9 mouse cellular contexts compared by ENCODE assay signal in genomic region chr2:35273536-35273935, GRCm38 (mm10). TPM values are rescaled to one million over a fixed set of nuclear protein-coding genes. Genes with fewer than 3 reads are reported as not detected.
DNase-seq lines count a peak whose midpoint lies in the region; ATAC-seq lines count a peak whose summit lies in the region.
"Had no signal": no experiment of that assay in that cellular context is flagged by ENCODE, and none has a peak within 500 bp of the region (broad histone marks: within the 10 kb centered on the region; RNA-seq: fewer than 3 reads in every experiment).

No protein-coding gene starts in this region.

- H3K4me3 ChIP-seq in heart, embryonic 11.5 days (ENCODE audit: low read depth, low read length), result no peak overlapping the region
- no peak overlapping the region for H3K4me3 ChIP-seq in neural tube, embryonic 13.5 days
- H3K4me3 ChIP-seq: erythroblast, embryonic 14.5 days had no signal

- WGBS in heart, embryonic 11.5 days (ENCODE audit: insufficient replicate concordance), result 22% methylated on average over 2 of the region's 2 CpGs
- 39% methylated on average over 2 of the region's 2 CpGs for WGBS in neural tube, embryonic 13.5 days

- DNase-seq in heart, adult 11 months, result peak; percentile 99
- DNase-seq in brain, adult 2 months (ENCODE audit: low read depth, low spot score), result peak; percentile 90
- peak; percentile 73 for DNase-seq in heart, adult 8-10 months (ENCODE audit: low spot score)
- peak; percentile 68 for DNase-seq in kidney, postnatal 10 days
- DNase-seq in B cell, adult 2 months, result no peak
- DNase-seq in spleen, postnatal 4 days (ENCODE audit: low spot score in 2 of 2), result no peak

- no peak for ATAC-seq in heart, embryonic 11.5 days (replicated peaks; ENCODE audit: insufficient number of reproducible peaks, low FRiP score, low TSS enrichment)
- ATAC-seq in neural tube, embryonic 13.5 days (ENCODE audit: low read depth), result no peak

- peaks cover 41% of the 10 kb centered on the region for H3K4me1 ChIP-seq in heart, embryonic 11.5 days (ENCODE audit: control insufficient read depth, insufficient read depth, low read length)
- H3K4me1 ChIP-seq in neural tube, embryonic 13.5 days (replicated peaks), result peaks cover 24% of the 10 kb centered on the region

- no peaks in the 10 kb centered on the region for H3K36me3 ChIP-seq in heart, embryonic 11.5 days (ENCODE audit: control insufficient read depth, insufficient read depth, low read length)
- no peaks in the 10 kb centered on the region for H3K36me3 ChIP-seq in neural tube, embryonic 13.5 days

- no peaks in the 10 kb centered on the region for H3K27me3 ChIP-seq in heart, embryonic 11.5 days (ENCODE audit: control insufficient read depth, insufficient read depth, low read length)
- no peaks in the 10 kb centered on the region for H3K27me3 ChIP-seq in neural tube, embryonic 13.5 days

- no peak overlapping the region for H3K9ac ChIP-seq in heart, embryonic 11.5 days (ENCODE audit: low read depth, low read length)
- no peak overlapping the region for H3K9ac ChIP-seq in neural tube, embryonic 13.5 days

- no peak overlapping the region for H3K4me2 ChIP-seq in heart, embryonic 11.5 days
- H3K4me2 ChIP-seq in neural tube, embryonic 13.5 days, result no peak overlapping the region

- no peaks in the 10 kb centered on the region for H3K9me3 ChIP-seq in heart, embryonic 11.5 days (replicated peaks; ENCODE audit: control insufficient read depth, low read length)
- H3K9me3 ChIP-seq in neural tube, embryonic 13.5 days, result no peaks in the 10 kb centered on the region

- H3K27ac ChIP-seq in heart, embryonic 11.5 days (ENCODE audit: low read depth, low read length), result no peak overlapping the region
- peak overlapping the region; percentile 23; the same call in 1 of the 2 replicates for H3K27ac ChIP-seq in neural tube, embryonic 13.5 days (replicated peaks)

RNA-seq across cellular contexts. Expression of gene Gsn, which starts 17.4 kb away (rescaled TPM):
- 116 and 132 TPM in 2 replicates for polyA plus RNA-seq in heart, embryonic 11.5 days (2014; fragmentation: Nextera tagmentation; extraction: Ambion mirVana)
- total RNA-seq in heart, adult 8-10 months (2022), result 100 to 1,000 TPM; 584 to 827 (median 671) TPM
- polyA plus RNA-seq in neural tube, embryonic 13.5 days (2015; fragmentation: Nextera tagmentation; extraction: Ambion mirVana), result 38.4 and 40.4 TPM in 2 replicates

Comparison
In these comparisons a context has a peak if more than half of its experiments do, and no peak if none do; other contexts are left out.
1. DNase-seq: peak in heart, adult 11 months (single experiment), brain, adult 2 months (single experiment), heart, adult 8-10 months (single experiment) and kidney, postnatal 10 days (single experiment); none in B cell, adult 2 months (0 of 2) and spleen, postnatal 4 days (0 of 2).